Mouse (Mus musculus) left cerebral cortex, postnatal 25 days (tissue): Measurements from ENCODE around the gene Zcchc14. TPM values are rescaled to one million over a fixed set of nuclear protein-coding genes. Genes with fewer than 3 reads are reported as not detected.

Experiments
- DNase-seq, 2 experiments: peaks; one replicate each; pipeline ENCODE4 v3.0.0; 2022; ENCODE audit warnings: low spot score in 2 of 2, mixed read lengths in 1 of 2
- intact Hi-C: fragments of 180-260 bp; cut with DNase I; formaldehyde crosslinking; loops from one replicate; pipeline ENCODE4 v1.15.1; 2025
- total RNA-seq, 2 experiments: library from RNA; stranded (reverse); gene quantifications; 2 replicates each; pipeline ENCODE4 v1.2.3; 2021

The Zcchc14 gene
- total RNA-seq, 2 experiments from 2014 or later = 63.2 to 71.9 TPM

DNA sequence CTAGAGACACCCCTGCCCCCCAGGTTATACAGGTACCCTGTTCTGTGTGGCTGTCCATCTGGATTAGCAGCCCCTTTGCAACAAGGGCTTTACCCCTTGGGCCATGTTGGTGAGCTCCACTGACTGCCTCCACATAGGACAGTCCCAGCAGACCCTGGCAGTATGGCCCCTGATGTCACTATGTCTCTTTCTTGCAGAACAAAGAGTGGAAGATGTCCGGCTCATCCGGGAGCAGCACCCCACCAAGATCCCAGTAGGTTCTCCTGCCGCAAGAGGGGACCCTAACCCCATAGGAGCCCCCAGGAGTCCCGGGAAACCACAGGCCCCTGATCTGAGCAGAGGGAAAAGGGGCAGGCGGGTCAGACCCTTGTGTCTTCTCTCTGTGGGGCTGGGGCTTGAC lies 59.4 kb downstream of the Zcchc14 start:
- no peak for DNase-seq
- intact Hi-C loops = loop anchor here (5.0 kb wide), 1 partner anchor 46 kb away; no protein-coding TSS in a partner anchor

DNA sequence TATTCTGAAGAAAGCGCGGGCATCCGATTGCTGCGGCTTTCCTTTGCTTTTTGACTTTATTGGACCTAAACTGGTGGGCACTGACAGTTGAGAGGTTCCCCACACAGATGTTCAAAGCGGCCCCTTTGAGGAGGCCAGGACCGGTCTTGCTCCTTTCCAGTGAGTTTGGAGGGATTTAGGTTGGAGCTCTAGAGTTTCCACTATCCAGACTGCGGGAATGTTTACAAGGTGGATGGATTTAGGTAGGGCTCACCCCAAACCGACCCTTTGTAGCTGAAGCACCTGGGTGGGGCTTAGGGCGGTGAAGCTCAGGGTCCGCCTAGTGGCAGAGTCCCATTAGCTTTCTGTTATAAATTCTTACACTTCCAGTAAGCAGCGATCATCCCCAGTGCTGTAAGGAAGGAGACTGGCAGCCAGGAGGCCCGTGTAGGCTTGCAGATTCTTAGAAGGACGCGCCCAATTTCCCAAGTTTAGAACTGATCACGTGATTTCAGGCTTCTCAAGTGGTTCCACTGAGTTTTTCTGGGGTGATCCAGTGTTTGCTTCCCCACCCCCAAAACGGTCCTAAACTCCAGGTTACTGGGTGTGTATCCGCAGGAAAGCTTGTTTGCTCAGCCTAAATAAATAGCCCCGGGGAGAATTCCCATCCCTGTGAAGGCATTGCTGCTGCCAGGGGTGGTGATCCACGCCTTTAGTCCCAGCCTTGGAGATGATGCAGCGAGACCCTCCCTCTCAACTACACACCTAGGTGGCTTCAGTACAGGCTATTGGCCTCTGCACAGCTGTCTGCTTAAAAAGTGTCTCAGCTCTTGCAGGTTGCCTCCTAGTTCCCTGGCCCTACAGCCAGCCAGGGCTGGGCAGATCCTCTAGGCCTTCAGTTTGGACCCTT lies 61.3 kb downstream of the Zcchc14 start:
- intact Hi-C loops = loop anchor here (5.0 kb wide), 1 partner anchor 44 kb away; no protein-coding TSS in a partner anchor

DNA sequence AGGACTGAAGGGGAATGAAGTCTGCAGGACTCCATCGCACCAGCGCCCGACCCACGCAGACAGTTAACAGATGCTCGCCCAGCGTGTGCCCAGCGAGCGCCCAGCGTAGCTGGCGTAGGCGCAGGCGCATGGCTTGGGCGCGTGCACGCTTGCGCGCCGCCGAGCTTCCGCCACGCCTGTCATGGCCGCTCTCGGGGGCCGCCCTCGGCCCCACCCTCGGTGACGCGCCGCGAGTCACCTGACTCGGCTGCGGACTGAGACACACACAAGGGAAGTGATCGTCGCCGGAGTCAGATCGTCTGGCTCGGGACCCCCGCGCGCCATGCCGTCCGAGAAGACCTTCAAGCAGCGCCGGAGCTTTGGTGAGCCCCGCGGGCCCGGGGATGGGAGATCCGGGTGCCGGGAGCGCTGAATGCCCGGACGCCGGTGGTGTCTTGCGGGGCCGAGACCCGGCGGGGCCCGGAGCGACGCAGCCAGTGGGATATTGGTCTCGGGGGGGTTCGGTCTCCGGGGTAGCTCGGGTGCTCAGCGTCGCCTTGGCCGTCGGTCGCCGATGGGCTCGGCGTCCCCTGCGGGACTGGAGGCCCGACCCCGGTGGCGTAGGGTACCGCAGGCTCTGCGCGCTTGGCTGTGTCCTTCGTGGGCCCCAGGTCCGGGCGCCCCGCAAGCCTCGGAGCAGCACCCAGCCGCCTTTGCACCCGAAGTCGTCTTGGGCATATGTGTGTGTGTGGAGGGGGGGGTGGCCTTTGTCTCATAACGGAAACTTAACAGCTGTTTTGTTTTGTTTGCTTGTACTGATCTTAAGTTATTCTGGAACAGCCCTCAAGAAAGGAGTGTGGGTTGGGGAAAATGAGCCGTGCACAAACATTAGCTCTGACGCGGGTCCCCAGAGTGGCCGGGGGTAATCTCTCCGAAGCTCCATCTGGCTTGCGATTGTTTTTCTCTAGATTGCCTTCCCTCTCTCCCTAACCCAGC lies 62.2 kb downstream of the Zcchc14 start, which contains the start of gene Map1lc3b:
Map1lc3b (plus strand) TSS at position 159 of the 975 bp plus-strand sequence.
- intact Hi-C loops = loop anchor here (5.0 kb wide), 1 partner anchor 43 kb away; no protein-coding TSS in a partner anchor
- DNase-seq = peak; percentile 97 to 98

More for the DNA sequence above, 61.3 kb downstream of the Zcchc14 start:
- no peak for DNase-seq

DNA sequence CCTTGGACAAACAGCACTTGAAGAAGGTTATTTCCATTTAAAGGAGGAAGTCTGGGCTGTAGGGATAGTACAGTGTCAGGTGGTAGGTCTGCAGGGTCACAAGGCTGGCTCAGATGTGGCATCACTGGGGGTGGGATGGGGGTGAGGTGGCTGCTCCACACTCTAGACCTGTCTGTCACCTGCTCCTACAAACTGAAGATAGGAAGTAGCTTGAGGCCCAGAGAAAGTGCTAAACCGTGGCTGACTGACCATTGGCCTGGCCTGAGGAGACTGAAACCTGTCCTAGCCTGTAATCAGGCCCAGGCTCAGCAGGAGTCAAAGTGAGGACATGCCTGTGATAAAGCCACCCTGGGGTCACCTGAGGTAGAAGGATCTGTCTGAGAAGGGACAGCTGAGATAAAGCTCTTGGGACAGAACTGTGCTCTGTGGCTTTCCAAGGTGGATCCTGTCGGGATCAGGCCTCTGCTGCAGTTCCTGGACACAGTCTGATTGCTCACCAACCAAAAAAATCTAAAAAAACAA lies 63.4 kb downstream of the Zcchc14 start:
- intact Hi-C loops = no loop called here

DNA sequence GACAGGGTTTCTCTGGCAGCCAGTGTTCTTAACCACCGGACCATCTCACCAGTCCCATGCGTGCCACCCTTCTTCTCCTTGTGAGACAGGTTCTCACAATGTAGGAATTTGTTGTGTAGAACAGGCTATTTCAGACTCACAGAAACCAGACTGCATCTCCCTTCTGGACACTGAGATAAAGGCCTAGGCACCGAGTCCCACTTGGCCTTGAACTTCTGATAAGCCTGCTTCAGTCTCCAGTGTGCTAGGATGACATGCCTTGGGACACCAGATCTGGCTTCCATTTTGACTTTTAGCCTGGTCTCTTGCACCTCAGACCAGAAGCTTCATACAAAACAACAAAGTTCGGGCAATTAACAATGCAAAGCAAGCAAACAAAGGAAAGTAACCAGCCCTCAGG lies 64.0 kb downstream of the Zcchc14 start:
- intact Hi-C loops = no loop called here
- DNase-seq = no peak

More for the DNA sequence above, 63.4 kb downstream of the Zcchc14 start:
- DNase-seq = no peak

DNA sequence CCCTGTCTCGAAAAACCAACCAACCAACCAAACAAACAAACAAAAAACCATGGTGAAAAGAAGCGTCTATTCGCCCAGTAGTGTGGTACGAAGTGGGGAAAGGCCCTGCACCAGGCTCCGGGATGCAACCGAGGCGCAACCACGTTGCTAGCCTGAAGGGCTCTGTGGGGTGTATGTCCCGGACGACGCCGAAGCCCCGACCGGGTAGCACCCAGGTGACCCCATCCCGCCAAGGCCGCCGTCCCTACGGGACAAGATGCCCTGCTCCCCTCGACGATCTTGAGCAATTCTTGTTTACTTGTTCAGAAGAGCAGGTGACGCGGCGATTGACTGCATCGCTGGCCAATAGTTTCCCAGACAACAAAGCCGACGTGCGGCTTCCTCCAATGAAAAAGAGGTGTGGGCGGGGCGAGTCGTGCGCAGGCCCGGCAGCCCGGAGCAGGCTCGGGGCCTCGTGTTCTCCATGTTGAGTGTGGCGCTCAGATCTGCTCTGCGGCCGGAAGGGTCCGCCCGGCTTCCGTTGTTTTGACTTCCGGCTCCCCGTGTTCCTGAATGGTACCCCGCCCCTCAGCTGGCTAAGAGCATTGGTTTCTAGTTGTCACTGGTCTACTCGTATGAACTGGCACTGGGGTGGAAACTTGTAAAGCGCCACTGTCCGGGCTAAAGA lies 67.4 kb downstream of the Zcchc14 start:
- peak; percentile 100 for DNase-seq
- intact Hi-C loops = no loop called here

DNA sequence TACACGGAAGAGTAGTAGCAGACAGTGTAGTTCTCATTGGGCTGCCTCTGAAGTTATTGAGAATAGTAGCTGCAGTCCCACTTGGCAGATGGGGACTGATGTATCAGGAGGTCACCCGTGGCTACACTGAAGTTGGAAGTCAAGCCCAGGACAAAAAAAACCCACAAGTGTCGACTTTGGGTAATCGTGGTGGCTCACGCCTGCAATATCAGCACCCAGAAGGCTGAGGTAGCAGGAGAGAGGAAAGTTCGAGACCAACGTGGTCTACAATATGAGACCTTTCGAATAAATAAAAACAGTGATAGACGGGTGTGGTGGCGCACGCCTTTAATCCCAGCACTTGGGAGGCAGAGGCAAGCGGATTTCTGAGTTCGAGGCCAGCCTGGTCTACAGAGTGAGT lies 68.0 kb downstream of the Zcchc14 start:
- DNase-seq = no peak
- intact Hi-C loops = no loop called here

DNA sequence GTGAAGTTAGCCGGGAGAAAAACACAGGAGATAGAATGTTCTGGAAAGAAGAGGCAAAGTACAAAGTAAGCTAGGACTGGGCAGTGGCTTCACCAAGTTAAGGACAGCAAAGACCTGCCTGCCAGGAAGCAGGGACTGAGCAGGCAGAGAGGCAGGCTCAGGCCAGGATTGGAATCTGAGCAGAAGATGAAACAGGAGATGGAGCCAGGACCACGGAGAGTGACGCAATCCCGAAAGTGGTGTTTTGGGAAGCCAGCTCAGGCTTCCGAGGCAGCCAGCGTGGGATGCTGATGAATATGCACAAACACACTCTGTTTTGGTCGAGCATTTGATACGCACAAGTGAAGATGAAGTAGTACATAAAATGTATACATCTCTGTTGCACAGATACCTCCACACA lies 69.0 kb downstream of the Zcchc14 start:
- peak in 1 of 2 experiments; percentile 74 for DNase-seq
- intact Hi-C loops = no loop called here

DNA sequence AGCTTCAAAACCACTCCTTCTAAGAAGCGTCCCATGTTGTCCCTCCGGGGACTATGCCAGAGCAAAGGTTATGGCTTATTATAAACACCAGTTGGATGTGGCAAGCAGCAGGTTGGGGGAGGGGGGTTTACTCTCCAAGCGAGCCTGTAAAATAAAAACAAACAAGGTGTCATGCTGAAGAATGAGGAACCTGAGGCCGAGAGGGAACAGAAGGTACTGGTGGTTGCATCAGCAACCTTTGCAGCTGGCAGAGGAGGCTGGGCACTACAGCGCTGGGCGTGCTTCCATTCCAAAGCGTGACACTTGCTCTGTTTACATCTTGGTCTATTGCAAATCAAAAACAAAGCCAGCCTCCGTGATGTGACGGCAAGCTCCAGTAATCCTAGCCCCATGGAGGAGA lies 72.2 kb downstream of the Zcchc14 start:
- intact Hi-C loops = no loop called here
- no peak for DNase-seq

DNA sequence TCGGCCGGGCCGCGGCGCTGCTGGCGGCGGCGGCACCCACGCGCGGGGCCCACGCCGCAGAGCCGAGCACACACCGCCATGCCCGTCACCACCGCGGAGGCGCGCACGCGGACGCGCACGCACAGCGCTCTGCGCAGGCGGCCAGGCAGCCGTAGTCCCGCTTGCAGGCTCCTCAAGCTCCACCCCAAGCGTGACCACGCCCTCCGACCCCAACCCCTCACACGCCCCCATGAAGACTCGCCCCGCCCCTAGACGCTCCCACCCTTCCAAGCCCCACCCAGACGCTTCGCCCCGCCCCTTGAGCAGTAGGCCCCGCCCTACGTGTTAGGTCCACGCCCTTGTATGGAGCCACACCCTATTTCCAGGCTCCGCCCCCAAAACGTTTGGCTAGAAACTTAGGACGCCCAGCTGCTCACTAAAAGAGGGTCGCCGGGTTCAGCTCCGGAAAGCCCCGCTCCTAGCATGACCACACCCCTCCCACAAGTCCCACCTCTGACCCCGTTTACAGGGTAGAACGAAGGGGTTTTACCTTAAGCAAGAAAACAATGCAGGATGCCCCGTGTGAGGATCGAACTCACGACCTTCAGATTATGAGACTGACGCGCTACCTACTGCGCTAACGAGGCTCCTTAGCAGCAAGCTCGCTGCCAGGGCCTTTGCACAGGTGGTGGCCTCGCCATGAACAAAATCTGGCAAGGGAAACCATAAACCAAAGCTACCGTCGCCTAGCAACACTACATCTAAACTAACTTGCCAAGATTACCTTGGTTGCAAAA lies 73.8 kb downstream of the Zcchc14 start, which contains the start of gene Fbxo31:
Fbxo31 (minus strand) TSS at position 131 of the 776 bp plus-strand sequence.
- peak; percentile 92 to 97 for DNase-seq
- intact Hi-C loops = no loop called here

DNA sequence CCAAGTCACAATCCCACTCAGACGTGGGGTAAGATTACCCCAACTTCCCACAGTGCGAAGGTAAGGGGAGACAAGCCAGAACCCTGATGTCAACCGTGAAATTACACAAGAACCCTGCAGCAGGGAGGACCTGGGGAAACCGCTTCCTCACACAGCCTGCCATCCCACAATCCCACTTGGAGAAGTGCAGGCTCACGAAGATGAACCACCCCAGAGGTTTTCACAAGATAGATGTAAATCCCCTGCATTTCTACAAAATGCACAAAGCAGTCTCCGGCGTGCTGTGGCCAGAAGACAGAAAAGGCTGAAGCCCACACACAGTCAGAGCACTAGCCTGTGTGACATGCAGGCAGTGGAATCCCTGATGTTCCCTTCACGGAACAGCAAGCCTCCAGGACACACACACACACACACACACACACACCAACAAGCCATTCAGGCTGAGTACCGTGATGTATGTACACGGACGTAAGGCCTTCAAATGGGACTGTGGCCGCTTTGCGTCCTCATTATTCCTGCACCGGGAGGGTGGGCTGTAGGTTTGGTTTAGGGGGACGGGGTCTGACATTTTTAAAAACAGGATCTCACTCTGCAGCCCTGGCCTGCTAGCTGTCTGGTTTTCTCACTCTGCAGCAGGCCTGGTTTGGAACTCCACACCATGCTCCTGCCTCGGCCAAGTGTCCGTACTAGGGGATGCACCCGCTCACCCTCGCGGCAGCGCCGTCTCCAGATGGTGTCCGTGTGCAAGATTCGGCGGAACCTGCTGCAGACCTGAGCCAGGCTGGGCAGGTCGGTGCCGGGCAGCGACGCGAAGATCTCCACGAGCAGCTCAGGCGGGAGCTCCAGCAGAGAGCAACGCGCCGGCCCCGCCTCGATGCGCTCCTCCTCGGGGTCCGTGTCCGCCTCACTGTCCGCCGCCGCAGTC lies 74.7 kb downstream of the Zcchc14 start:
- peak in 1 of 2 experiments; percentile 53 for DNase-seq
- intact Hi-C loops = no loop called here

DNA sequence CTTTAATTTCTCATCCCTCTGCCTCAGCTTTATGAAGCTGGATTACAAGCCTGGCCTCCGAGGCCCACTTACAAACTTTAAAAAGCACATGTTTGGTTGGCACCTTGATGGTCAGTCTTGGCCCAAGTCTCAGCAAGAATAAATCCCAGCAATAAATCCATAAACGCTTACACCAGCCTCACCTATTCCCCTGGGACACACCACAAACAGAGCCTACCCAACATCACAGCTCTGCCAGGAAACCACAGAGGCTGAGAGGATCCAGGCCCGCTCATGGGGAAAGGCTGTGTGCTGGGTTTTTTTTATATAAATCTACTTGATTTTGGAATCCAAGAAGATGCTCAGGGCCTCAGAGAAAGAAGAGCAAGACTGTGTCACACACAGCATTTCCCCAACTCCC lies 77.0 kb downstream of the Zcchc14 start:
- intact Hi-C loops = no loop called here

DNA sequence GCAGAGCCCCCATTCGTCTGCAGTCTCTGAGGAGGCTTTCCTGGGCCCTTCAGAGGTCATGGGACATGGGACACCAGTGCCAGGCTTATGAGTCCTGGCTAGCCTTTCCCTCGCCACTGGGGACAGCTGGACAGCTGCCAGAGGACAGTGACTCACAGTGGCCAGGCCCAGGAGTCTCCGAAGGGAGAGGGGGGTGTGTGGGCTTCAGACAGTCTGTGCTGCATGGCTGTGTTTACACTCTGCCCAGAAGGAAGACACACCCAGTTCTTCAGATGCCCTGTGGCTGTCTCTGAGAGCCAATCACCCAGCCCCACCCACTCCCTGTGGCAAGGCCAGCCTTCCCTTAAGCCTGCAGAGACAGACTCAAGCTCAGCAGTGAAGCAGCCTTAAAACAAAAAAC lies 79.4 kb downstream of the Zcchc14 start:
- no peak for DNase-seq
- intact Hi-C loops = no loop called here

More for the DNA sequence above, 77.0 kb downstream of the Zcchc14 start:
- no peak for DNase-seq

DNA sequence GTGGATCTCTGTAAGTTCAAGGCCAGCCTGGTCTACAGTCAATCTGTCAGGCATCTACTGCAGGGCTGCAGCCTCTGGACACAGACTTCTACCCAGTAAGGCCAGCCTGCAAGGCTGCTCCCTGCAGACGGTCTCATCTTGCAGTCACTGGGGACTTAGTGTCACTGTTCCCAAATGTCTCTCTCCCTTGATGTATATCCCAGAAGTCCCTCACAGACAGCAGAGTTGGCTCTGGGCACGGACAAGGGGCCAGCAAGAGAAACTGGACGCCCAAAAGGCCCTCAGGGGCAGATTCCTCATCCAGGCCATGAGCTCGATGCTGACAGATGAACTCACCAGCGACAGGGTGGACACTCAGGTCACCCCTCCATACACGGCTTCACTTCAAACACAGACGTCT lies 80.6 kb downstream of the Zcchc14 start:
- intact Hi-C loops = no loop called here
- DNase-seq = no peak

DNA sequence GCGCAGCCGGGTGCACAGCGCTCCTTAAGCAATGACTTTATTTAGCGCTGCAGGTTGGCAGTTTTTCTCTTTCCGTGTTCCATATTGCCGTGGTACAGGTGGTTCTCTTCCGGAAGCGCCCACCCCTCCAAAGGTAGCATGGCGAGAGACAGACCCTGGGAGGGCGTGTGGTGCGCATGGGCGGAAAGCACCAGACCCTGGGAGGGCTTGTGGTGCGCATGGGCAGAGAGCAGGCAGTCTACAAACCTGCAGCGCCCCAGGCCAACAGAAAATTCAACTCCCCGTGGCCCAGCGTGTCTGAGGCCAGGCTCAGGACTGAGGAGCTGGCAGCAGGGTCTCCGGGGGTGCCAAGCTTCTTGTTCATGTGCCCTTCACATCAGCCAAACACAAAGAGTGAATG lies 81.9 kb downstream of the Zcchc14 start:
- DNase-seq = no peak
- intact Hi-C loops = no loop called here

DNA sequence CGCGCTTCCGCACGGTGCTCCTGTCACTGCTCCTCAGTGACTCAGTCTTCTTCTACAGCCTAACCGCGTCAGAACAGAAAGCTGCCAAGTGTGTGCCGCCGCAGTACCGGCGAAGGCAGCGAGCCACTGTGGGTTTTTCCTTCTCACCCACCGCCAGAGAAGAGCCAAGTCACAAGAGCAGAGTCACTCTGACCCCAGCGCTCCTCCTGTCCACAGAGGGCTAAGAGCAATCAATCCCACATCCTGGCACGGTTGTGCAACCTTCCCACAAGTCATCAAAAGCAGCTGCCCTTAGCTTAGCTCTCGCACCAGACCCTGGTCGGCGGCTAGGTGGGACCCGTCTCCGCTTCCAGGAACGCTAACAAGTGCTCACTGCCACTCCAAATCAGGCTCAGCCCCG lies 82.4 kb downstream of the Zcchc14 start:
- DNase-seq = peak in 1 of 2 experiments; percentile 69
- intact Hi-C loops = no loop called here

DNA sequence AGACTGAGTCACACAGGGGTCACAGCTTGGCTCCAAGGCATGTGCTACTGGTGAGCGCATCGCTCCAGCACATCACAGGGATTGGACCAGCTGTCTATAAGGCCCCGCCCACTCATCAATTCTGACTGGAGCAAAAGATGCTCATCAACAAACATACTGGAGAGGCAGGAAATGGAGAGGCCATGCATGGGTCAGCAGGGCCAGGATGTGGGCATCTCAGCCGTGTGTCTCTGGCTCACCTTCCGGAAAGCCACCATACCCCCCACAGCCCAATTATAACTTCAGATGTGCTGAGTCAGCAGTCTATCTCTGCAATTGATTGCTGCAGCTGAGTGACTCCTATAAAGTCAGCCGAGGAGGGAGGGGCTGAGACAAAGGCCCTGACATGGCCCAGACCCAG lies 84.4 kb downstream of the Zcchc14 start:
- DNase-seq = no peak
- intact Hi-C loops = loop anchor here (10.0 kb wide), 1 partner anchor 894 kb away; no protein-coding TSS in a partner anchor
